Mouse (Mus musculus) stomach, postnatal 0 days (tissue): ENCODE results near the gene Rsph14. TPM values are rescaled to one million over a fixed set of nuclear protein-coding genes. Genes with fewer than 3 reads are reported as not detected.

Source experiments
- ATAC-seq: fragments of 200-750 bp; cut with Nextera tagmentation; 2 replicates; pipeline ENCODE4 v1.8.0; 2017; ENCODE audit not compliant: low FRiP score, low TSS enrichment
- DNase-seq: peaks from one replicate; pipeline ENCODE4 v3.0.0-alpha.2; 2016; ENCODE audit warnings: low spot score
- H3K27ac ChIP-seq: fragments of 300-500 bp; sonication (generic); replicated peaks from 2 replicates; pipeline ENCODE4 v1.5.1; 2014; ENCODE audit warnings: mild to moderate bottlenecking, control low read depth
- H3K27me3 ChIP-seq: fragments of 300-500 bp; sonication (generic); 2 replicates; pipeline ENCODE4 v1.6.1; 2014; ENCODE audit warnings: low read length; ENCODE audit not compliant: control insufficient read depth, insufficient read depth
- H3K36me3 ChIP-seq: fragments of 300-500 bp; sonication (generic); 2 replicates; pipeline ENCODE4 v1.6.1; 2014; ENCODE audit warnings: low read length, mixed read lengths; ENCODE audit not compliant: control insufficient read depth, insufficient read depth
- H3K4me1 ChIP-seq: fragments of 300-500 bp; sonication (generic); replicated peaks from 2 replicates; pipeline ENCODE4 v1.6.1; 2014; ENCODE audit warnings: antibody characterized with exemption; ENCODE audit not compliant: control insufficient read depth, insufficient read depth
- H3K4me2 ChIP-seq: fragments of 300-500 bp; sonication (generic); replicated peaks from 2 replicates; pipeline ENCODE4 v1.6.1; 2014; ENCODE audit warnings: low read depth, mild to moderate bottlenecking, control low read depth, moderate library complexity
- H3K4me3 ChIP-seq: fragments of 300-500 bp; sonication (generic); 2 replicates; pipeline ENCODE4 v1.5.1; 2014; ENCODE audit warnings: low read depth, low read length, control low read depth
- H3K9ac ChIP-seq: fragments of 300-500 bp; sonication (generic); 2 replicates; pipeline ENCODE4 v1.6.1; 2014; ENCODE audit warnings: mild to moderate bottlenecking, low read length, control low read depth, mixed read lengths
- H3K9me3 ChIP-seq: fragments of 300-500 bp; sonication (generic); 2 replicates; pipeline ENCODE4 v1.6.1; 2016; ENCODE audit warnings: low read length; ENCODE audit not compliant: control insufficient read depth
- CTCF ChIP-seq: IDR thresholded peaks from 2 replicates; pipeline ENCODE4 v1.5.1; 2016; ENCODE audit warnings: antibody characterized with exemption, low read depth, mild to moderate bottlenecking, moderate library complexity
- EP300 ChIP-seq: optimal IDR thresholded peaks from 2 replicates; pipeline ENCODE3; 2016; ENCODE audit warnings: antibody characterized with exemption
- WGBS: fragments of 180-500 bp; shearing (Covaris S2); extraction: QIAGEN DNeasy Blood & Tissue Kit; methylation state at CpG from one replicate; pipeline ENCODE4 v1.1.7; 2014; 5-methylcytosine and 5-hydroxymethylcytosine counted together
- polyA plus RNA-seq: library from polyadenylated mRNA; unstranded; fragments of >200 nt; fragmentation: Nextera tagmentation; extraction: Ambion mirVana; gene quantifications from 2 replicates; pipeline ENCODE4 v1.2.1, GENCODE M21; 2015

The Rsph14 gene
- polyA plus RNA-seq, 1 experiment from 2014 or later = not detected

- H3K27ac ChIP-seq = no peak overlapping the region
- ATAC-seq (no peak), DNase-seq (no peak)
- no peaks in the 10 kb centered on the region for H3K9me3 ChIP-seq
- no peak overlapping the region for H3K9ac ChIP-seq
- H3K36me3 ChIP-seq = no peaks in the 10 kb centered on the region
- WGBS = 59% methylated on average over 8 of the region's 8 CpGs
- H3K4me3 ChIP-seq = no peak overlapping the region
- TF ChIP-seq EP300 = no peak
- no peak for TF ChIP-seq CTCF
- H3K4me2 ChIP-seq = no peak overlapping the region
- no peaks in the 10 kb centered on the region for H3K27me3 ChIP-seq
- peaks cover 10% of the 10 kb centered on the region; the same call in 1 of the 2 replicates for H3K4me1 ChIP-seq
Measured at GRCm38 (mm10) chr10:75058336-75058735, 25.9 kb upstream of the Rsph14 start.

- no peaks in the 10 kb centered on the region for H3K4me1 ChIP-seq
- no peak overlapping the region for H3K27ac ChIP-seq
- no peak overlapping the region for H3K9ac ChIP-seq
- H3K4me3 ChIP-seq = no peak overlapping the region
- WGBS = 24% methylated on average over 4 of the region's 4 CpGs
- no peak overlapping the region for H3K4me2 ChIP-seq
- ATAC-seq = no peak
- H3K27me3 ChIP-seq = no peaks in the 10 kb centered on the region
- H3K36me3 ChIP-seq = no peaks in the 10 kb centered on the region
- TF ChIP-seq EP300 (no peak), CTCF (no peak)
- DNase-seq = no peak
- no peaks in the 10 kb centered on the region for H3K9me3 ChIP-seq
Measured at GRCm38 (mm10) chr10:75056255-75056654, 23.9 kb upstream of the Rsph14 start.

DNA sequence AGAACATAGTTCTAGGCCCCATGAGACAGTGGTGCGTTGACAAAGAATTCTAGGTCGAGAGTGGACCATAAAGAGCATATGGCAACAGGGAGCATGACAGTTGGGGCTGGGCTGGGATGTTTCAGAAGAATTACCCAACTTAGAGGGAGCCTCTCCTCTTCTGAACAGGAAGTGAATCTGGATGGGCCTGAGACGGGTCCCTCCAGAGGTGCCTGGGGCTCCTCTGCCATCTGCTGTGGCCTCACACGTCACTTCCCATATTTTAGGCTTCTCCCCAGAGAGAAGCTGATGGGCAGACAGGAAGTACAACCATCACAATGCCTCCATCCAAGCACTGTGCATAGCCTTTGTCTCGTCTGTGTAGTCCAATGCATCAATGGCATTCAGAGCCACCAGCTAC lies 23.3 kb upstream of the Rsph14 start:
- 64% methylated on average over 5 of the region's 5 CpGs for WGBS
- Histone ChIP-seq H3K27me3 (no peaks in the 10 kb centered on the region), H3K36me3 (no peaks in the 10 kb centered on the region), H3K27ac (no peak overlapping the region), H3K4me2 (no peak overlapping the region), H3K9me3 (no peaks in the 10 kb centered on the region), H3K9ac (no peak overlapping the region), H3K4me3 (no peak overlapping the region), H3K4me1 (no peaks in the 10 kb centered on the region)
- TF ChIP-seq CTCF (no peak), EP300 (no peak)
- ATAC-seq (no peak), DNase-seq (no peak)

- no peaks in the 10 kb centered on the region for H3K9me3 ChIP-seq
- H3K9ac ChIP-seq = no peak overlapping the region
- H3K36me3 ChIP-seq = no peaks in the 10 kb centered on the region
- no peak for ATAC-seq
- H3K4me1 ChIP-seq = no peaks in the 10 kb centered on the region
- TF ChIP-seq CTCF = no peak
- H3K27me3 ChIP-seq = no peaks in the 10 kb centered on the region
- no peak for DNase-seq
- no peak overlapping the region for H3K4me2 ChIP-seq
- 47% methylated on average over 6 of the region's 6 CpGs for WGBS
- no peak overlapping the region for H3K27ac ChIP-seq
- no peak overlapping the region for H3K4me3 ChIP-seq
Measured at GRCm38 (mm10) chr10:75054125-75054524, 21.7 kb upstream of the Rsph14 start.

GRCm38 (mm10) chr10:75053655-75054054 lies 21.3 kb upstream of the Rsph14 start:
- no peaks in the 10 kb centered on the region for H3K27me3 ChIP-seq
- WGBS = 58% methylated on average over 4 of the region's 4 CpGs

DNA sequence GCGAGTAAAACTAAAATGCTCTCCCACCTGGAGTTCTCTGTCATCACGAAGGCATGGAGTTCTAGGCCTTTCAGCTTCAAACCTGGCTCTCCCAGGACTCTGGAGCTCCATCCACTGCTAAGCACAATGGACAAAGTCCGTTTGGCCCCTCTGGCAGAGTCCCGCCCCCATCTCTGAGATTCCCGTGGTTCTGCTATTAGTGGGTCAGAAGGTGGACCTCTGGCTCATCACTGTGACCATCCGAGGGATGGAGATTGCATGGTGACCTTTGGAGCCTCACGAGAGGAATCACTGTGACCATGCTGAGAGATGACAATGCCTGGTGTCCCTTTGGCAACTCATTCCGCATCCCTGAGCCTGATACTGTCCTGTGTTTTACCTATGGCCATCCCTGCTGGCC lies 20.5 kb upstream of the Rsph14 start:
- TF ChIP-seq CTCF (no peak), EP300 (no peak)
- Histone ChIP-seq H3K9me3 (no peaks in the 10 kb centered on the region), H3K9ac (no peak overlapping the region), H3K4me1 (no peaks in the 10 kb centered on the region), H3K36me3 (no peaks in the 10 kb centered on the region), H3K27ac (no peak overlapping the region), H3K27me3 (no peaks in the 10 kb centered on the region), H3K4me2 (no peak overlapping the region), H3K4me3 (no peak overlapping the region)
- 72% methylated on average over 8 of the region's 8 CpGs for WGBS
- ATAC-seq (0 out of 2 replicates have a peak, but pooled peaks have one; percentile 13), DNase-seq (no peak)

More at GRCm38 (mm10) chr10:75053655-75054054, 21.3 kb upstream of the Rsph14 start:
- no peak overlapping the region for H3K4me2 ChIP-seq
- H3K4me3 ChIP-seq = no peak overlapping the region
- no peak overlapping the region for H3K9ac ChIP-seq
- TF ChIP-seq CTCF = no peak
- no peak for TF ChIP-seq EP300
- H3K36me3 ChIP-seq = no peaks in the 10 kb centered on the region
- no peaks in the 10 kb centered on the region for H3K4me1 ChIP-seq
- no peak overlapping the region for H3K27ac ChIP-seq
- DNase-seq = no peak
- ATAC-seq = no peak
- no peaks in the 10 kb centered on the region for H3K9me3 ChIP-seq
